In genomic region chr7:122357847-122358246, GRCm38 (mm10) we compare ENCODE assay signal across 12 mouse cellular contexts.
A peak's percentile ranks its signal among the peaks of the same experiment; 100 is the strongest.
DNase-seq lines count a peak whose midpoint lies in the region; ATAC-seq and TF ChIP-seq lines count a peak whose summit lies in the region.
"Had no signal": no experiment of that assay in that cellular context is flagged by ENCODE, and none has a peak within 500 bp of the region (broad histone marks: within the 10 kb centered on the region; RNA-seq: fewer than 3 reads in every experiment).

No protein-coding gene starts in this region.

- 72% methylated on average over 7 of the region's 7 CpGs for WGBS in liver, postnatal 0 days (ENCODE audit: insufficient replicate concordance)
- 90% methylated on average over 7 of the region's 7 CpGs for WGBS in liver, embryonic 11.5 days
- 59% methylated on average over 7 of the region's 7 CpGs for WGBS in lung, postnatal 0 days
- 88% methylated on average over 7 of the region's 7 CpGs for WGBS in hindbrain, embryonic 13.5 days

- no peak for TF ChIP-seq EP300 in liver, postnatal 0 days (IDR thresholded peaks at IDR 0.05; ENCODE audit: low read depth)
- TF ChIP-seq EP300 in lung, postnatal 0 days (IDR thresholded peaks at IDR 0.05): no peak

- no peak overlapping the region for H3K27ac ChIP-seq in liver, postnatal 0 days (ENCODE audit: low read depth)
- no peak overlapping the region for H3K27ac ChIP-seq in liver, embryonic 11.5 days (ENCODE audit: low read depth, low read length)
- no peak overlapping the region for H3K27ac ChIP-seq in lung, postnatal 0 days (ENCODE audit: low read length)
- no peak overlapping the region; the same call in 1 of the 2 replicates for H3K27ac ChIP-seq in hindbrain, embryonic 13.5 days
- H3K27ac ChIP-seq: liver, embryonic 14.5 days; midbrain, embryonic 13.5 days had no signal

- H3K9ac ChIP-seq in liver, postnatal 0 days (replicated peaks): no peak overlapping the region
- no peak overlapping the region for H3K9ac ChIP-seq in liver, embryonic 11.5 days (ENCODE audit: low read depth, low read length)
- no peak overlapping the region for H3K9ac ChIP-seq in lung, postnatal 0 days (replicated peaks; ENCODE audit: low read depth)
- H3K9ac ChIP-seq in hindbrain, embryonic 13.5 days: no peak overlapping the region
- H3K9ac ChIP-seq: liver, embryonic 14.5 days; midbrain, embryonic 13.5 days had no signal

- no peak overlapping the region for H3K4me3 ChIP-seq in liver, postnatal 0 days (ENCODE audit: low read depth, low read length)
- no peak overlapping the region for H3K4me3 ChIP-seq in liver, embryonic 11.5 days (ENCODE audit: low read depth, low read length)
- no peak overlapping the region for H3K4me3 ChIP-seq in lung, postnatal 0 days (ENCODE audit: low read depth, low read length)
- H3K4me3 ChIP-seq in hindbrain, embryonic 13.5 days: no peak overlapping the region
- H3K4me3 ChIP-seq: midbrain, embryonic 13.5 days had no signal

- H3K4me1 ChIP-seq in liver, postnatal 0 days (ENCODE audit: insufficient read depth): no peaks in the 10 kb centered on the region
- H3K4me1 ChIP-seq in liver, embryonic 11.5 days (replicated peaks; ENCODE audit: control insufficient read depth, insufficient read depth, low read length): no peaks in the 10 kb centered on the region
- no peaks in the 10 kb centered on the region for H3K4me1 ChIP-seq in lung, postnatal 0 days (ENCODE audit: insufficient read depth, low read depth, low read length)
- H3K4me1 ChIP-seq in hindbrain, embryonic 13.5 days (replicated peaks): peaks cover 20% of the 10 kb centered on the region

- no peak for TF ChIP-seq CTCF in liver, postnatal 0 days (IDR thresholded peaks at IDR 0.05; ENCODE audit: low read depth)
- TF ChIP-seq CTCF in lung, postnatal 0 days (IDR thresholded peaks at IDR 0.05): no peak

- no peak for ATAC-seq in liver, postnatal 0 days
- ATAC-seq in liver, embryonic 11.5 days (replicated peaks; ENCODE audit: low FRiP score): no peak
- ATAC-seq in lung, postnatal 0 days: no peak
- no peak for ATAC-seq in hindbrain, embryonic 13.5 days (ENCODE audit: low FRiP score)
- ATAC-seq: midbrain, embryonic 13.5 days had no signal

- H3K9me3 ChIP-seq in liver, postnatal 0 days (ENCODE audit: low read length): no peaks in the 10 kb centered on the region
- no peaks in the 10 kb centered on the region for H3K9me3 ChIP-seq in liver, embryonic 11.5 days (ENCODE audit: control insufficient read depth, low read length)
- H3K9me3 ChIP-seq in lung, postnatal 0 days (ENCODE audit: low read length): no peaks in the 10 kb centered on the region
- 0 out of 2 replicates have a peak, but pooled peaks cover 4% of the 10 kb centered on the region for H3K9me3 ChIP-seq in hindbrain, embryonic 13.5 days
- H3K9me3 ChIP-seq: midbrain, embryonic 13.5 days had no signal

- H3K4me2 ChIP-seq in liver, postnatal 0 days (ENCODE audit: low read depth, low read length): no peak overlapping the region
- no peak overlapping the region for H3K4me2 ChIP-seq in liver, embryonic 11.5 days
- H3K4me2 ChIP-seq in lung, postnatal 0 days (replicated peaks; ENCODE audit: low read depth, low read length): no peak overlapping the region
- H3K4me2 ChIP-seq in hindbrain, embryonic 13.5 days: no peak overlapping the region
- H3K4me2 ChIP-seq: midbrain, embryonic 13.5 days had no signal

- no peaks in the 10 kb centered on the region for H3K36me3 ChIP-seq in liver, postnatal 0 days (replicated peaks; ENCODE audit: insufficient read depth, low read length)
- H3K36me3 ChIP-seq in liver, embryonic 11.5 days (ENCODE audit: control insufficient read depth, insufficient read depth, low read length): no peaks in the 10 kb centered on the region
- H3K36me3 ChIP-seq in lung, postnatal 0 days (ENCODE audit: insufficient read depth, low read length): no peaks in the 10 kb centered on the region
- no peaks in the 10 kb centered on the region for H3K36me3 ChIP-seq in hindbrain, embryonic 13.5 days
- H3K36me3 ChIP-seq: midbrain, embryonic 13.5 days had no signal

- DNase-seq in cerebellum, adult 9-11 months: peak; percentile 53
- DNase-seq in cerebellum, adult 9-10 months: no peak
- DNase-seq in liver, postnatal 0 days: peak; percentile 40
- no peak for DNase-seq in liver, embryonic 11.5 days (ENCODE audit: low spot score)
- DNase-seq in adrenal gland, adult 8-10 months: peak; percentile 17
- peak; percentile 11 for DNase-seq in lung, postnatal 0 days (ENCODE audit: low spot score)
- no peak for DNase-seq in left cerebral cortex, adult 18-20 months (ENCODE audit: low spot score in 2 of 2)
- DNase-seq: kidney, postnatal 14 days; thymus, postnatal 14 days had no signal

- no peaks in the 10 kb centered on the region for H3K27me3 ChIP-seq in liver, postnatal 0 days (ENCODE audit: insufficient read depth, low read length)
- H3K27me3 ChIP-seq in liver, embryonic 11.5 days (replicated peaks; ENCODE audit: control insufficient read depth, insufficient read depth, low read length): no peaks in the 10 kb centered on the region
- no peaks in the 10 kb centered on the region for H3K27me3 ChIP-seq in lung, postnatal 0 days (replicated peaks; ENCODE audit: insufficient read depth, low read length)
- H3K27me3 ChIP-seq in hindbrain, embryonic 13.5 days: no peaks in the 10 kb centered on the region
- H3K27me3 ChIP-seq: midbrain, embryonic 13.5 days had no signal

Comparison
In these comparisons a context has a peak if more than half of its experiments do, and no peak if none do; other contexts are left out.
1. DNase-seq: peak in cerebellum, adult 9-11 months (single experiment), liver, postnatal 0 days (single experiment), adrenal gland, adult 8-10 months (single experiment) and lung, postnatal 0 days (single experiment); none in cerebellum, adult 9-10 months (single experiment), liver, embryonic 11.5 days (single experiment) and left cerebral cortex, adult 18-20 months (0 of 2).